Mouse (Mus musculus) neural tube, embryonic 12.5 days (tissue): ENCODE results near the gene Eif2b2. TPM values are rescaled to one million over a fixed set of nuclear protein-coding genes. Genes with fewer than 3 reads are reported as not detected.

Experiments used
- ATAC-seq: fragments of 200-750 bp; cut with Nextera tagmentation; 2 replicates; pipeline ENCODE4 v1.8.0; 2017; ENCODE audit warnings: low read depth, mild to moderate bottlenecking, moderate TSS enrichment, moderate library complexity; ENCODE audit not compliant: low FRiP score
- H3K27ac ChIP-seq: fragments of 300-500 bp; sonication (generic); 2 replicates; pipeline ENCODE4 v1.5.1; 2016
- H3K27me3 ChIP-seq: fragments of 300-500 bp; sonication (generic); replicated peaks from 2 replicates; pipeline ENCODE4 v1.6.1; 2016; ENCODE audit warnings: mild to moderate bottlenecking
- H3K36me3 ChIP-seq: fragments of 300-500 bp; sonication (generic); 2 replicates; pipeline ENCODE4 v1.6.1; 2016; ENCODE audit warnings: mild to moderate bottlenecking
- H3K4me1 ChIP-seq: fragments of 300-500 bp; sonication (generic); 2 replicates; pipeline ENCODE4 v1.6.1; 2016
- H3K4me2 ChIP-seq: fragments of 300-500 bp; sonication (generic); replicated peaks from 2 replicates; pipeline ENCODE4 v1.6.1; 2016; ENCODE audit warnings: mild to moderate bottlenecking
- H3K4me3 ChIP-seq: fragments of 300-500 bp; sonication (generic); 2 replicates; pipeline ENCODE4 v1.5.1; 2016
- H3K9ac ChIP-seq: fragments of 300-500 bp; sonication (generic); 2 replicates; pipeline ENCODE4 v1.6.1; 2016; ENCODE audit warnings: mild to moderate bottlenecking
- H3K9me3 ChIP-seq: fragments of 300-500 bp; sonication (generic); 2 replicates; pipeline ENCODE4 v1.6.1; 2016; ENCODE audit warnings: mild to moderate bottlenecking
- WGBS: fragments of 180-500 bp; shearing (Covaris S2); methylation state at CpG from one replicate; pipeline ENCODE4 v1.1.7; 2016; 5-methylcytosine and 5-hydroxymethylcytosine counted together
- polyA plus RNA-seq: library from polyadenylated mRNA; unstranded; fragments of >200 nt; fragmentation: Nextera tagmentation; extraction: Ambion mirVana; gene quantifications from 2 replicates; pipeline ENCODE4 v1.2.1, GENCODE M21; 2016

Eif2b2 gene
- polyA plus RNA-seq, 1 experiment from 2014 or later = 107 TPM

DNA sequence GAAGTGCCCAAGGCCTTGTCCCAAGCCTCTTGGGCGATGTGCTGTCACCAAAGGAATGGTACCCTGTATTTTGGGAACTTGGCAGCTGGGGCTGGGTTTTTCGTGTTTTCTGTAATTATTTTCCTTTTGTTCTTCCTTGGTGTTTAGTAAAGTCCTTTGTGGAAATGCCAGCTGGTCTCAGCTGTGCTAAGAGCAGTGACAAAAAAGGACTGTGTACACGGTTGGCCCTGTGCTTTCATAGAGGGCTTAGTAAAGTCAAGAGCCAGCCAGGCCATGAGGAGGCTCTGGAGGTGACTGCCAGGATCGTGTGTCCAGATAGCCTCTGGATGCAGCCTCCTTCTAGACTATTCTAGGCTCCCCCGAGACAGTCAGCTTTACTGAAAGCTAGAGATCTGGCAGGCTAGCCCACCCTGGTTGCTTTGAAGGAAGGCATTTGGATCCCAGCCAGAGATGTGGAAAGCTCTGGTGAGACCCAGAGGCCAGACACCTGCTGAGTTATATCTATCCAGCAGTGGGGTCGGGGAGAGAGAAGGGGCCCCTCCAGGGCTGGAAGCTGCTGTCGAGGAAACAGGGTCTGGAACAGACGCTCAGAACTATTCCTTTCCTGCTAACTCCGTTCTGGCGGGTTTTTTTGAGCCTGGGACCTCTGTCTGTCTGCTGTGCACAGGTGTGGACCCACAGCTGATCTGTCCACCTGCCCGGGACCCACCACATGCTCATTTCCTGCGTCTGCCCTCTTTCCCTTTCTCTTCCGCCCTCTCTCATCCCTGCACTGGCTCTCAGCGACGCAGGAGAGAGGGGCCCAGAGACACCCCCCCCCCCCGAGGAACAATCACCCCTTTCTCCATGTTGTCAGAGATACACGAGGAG is 37.6 kb upstream of the Eif2b2 start:
- WGBS = 20% methylated on average over 17 of the region's 17 CpGs
- peak; percentile 62 for ATAC-seq
- H3K4me3 ChIP-seq = no peak overlapping the region
- H3K4me1 ChIP-seq = peaks cover 30% of the 10 kb centered on the region
- no peaks in the 10 kb centered on the region for H3K9me3 ChIP-seq
- peaks cover 18% of the 10 kb centered on the region for H3K27me3 ChIP-seq
- peak overlapping the region; percentile 38 for H3K4me2 ChIP-seq
- no peak overlapping the region for H3K27ac ChIP-seq
- no peaks in the 10 kb centered on the region for H3K36me3 ChIP-seq
- 0 out of 2 replicates have a peak overlapping the region, but pooled peaks have one; percentile 29 for H3K9ac ChIP-seq

DNA sequence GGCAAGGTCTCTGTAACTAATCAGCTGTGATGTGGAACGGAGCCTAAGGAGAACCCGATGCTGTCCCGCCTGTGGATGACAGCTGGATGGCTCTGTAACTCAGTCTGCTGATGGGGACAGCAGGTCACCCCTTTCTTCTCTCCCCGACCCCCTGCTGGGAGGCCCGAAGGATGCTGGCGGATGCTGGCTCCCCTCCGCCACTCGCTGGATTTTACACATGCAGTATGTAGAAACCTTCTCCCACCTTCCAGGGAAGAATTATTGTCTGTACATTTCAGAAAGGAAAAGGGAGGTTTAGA is 37.0 kb upstream of the Eif2b2 start:
- 0 out of 2 replicates have a peak overlapping the region, but pooled peaks have one; percentile 29 for H3K9ac ChIP-seq
- peak overlapping the region; percentile 38 for H3K4me2 ChIP-seq
- peaks cover 24% of the 10 kb centered on the region for H3K4me1 ChIP-seq
- no peaks in the 10 kb centered on the region for H3K9me3 ChIP-seq
- H3K27ac ChIP-seq = no peak overlapping the region
- no peaks in the 10 kb centered on the region for H3K36me3 ChIP-seq
- peak; percentile 78 for ATAC-seq
- H3K4me3 ChIP-seq = no peak overlapping the region
- H3K27me3 ChIP-seq = peaks cover 14% of the 10 kb centered on the region
- WGBS = 1% methylated on average over 8 of the region's 8 CpGs

- peaks cover 20% of the 10 kb centered on the region for H3K4me1 ChIP-seq
- H3K36me3 ChIP-seq = no peaks in the 10 kb centered on the region
- WGBS = 68% methylated on average over 5 of the region's 5 CpGs
- H3K27me3 ChIP-seq = peaks cover 8% of the 10 kb centered on the region
- no peaks in the 10 kb centered on the region for H3K9me3 ChIP-seq
- H3K4me3 ChIP-seq = no peak overlapping the region
- peak overlapping the region; percentile 38; the same call in 1 of the 2 replicates for H3K4me2 ChIP-seq
- H3K27ac ChIP-seq = no peak overlapping the region
- no peak overlapping the region for H3K9ac ChIP-seq
- no peak for ATAC-seq
Observed at GRCm38 (mm10) chr12:85182898-85183297, 36.4 kb upstream of the Eif2b2 start.

GRCm38 (mm10) chr12:85184118-85184517 is 35.2 kb upstream of the Eif2b2 start:
- Histone ChIP-seq H3K4me1 (peaks cover 20% of the 10 kb centered on the region), H3K36me3 (no peaks in the 10 kb centered on the region), H3K27me3 (no peaks in the 10 kb centered on the region; the same call in none of the 2 replicates), H3K9ac (no peak overlapping the region), H3K4me2 (no peak overlapping the region), H3K4me3 (no peak overlapping the region), H3K27ac (no peak overlapping the region), H3K9me3 (no peaks in the 10 kb centered on the region)
- 77% methylated on average over 5 of the region's 5 CpGs for WGBS
- ATAC-seq = no peak

GRCm38 (mm10) chr12:85185810-85186209 is 33.5 kb upstream of the Eif2b2 start:
- 69% methylated on average over 8 of the region's 8 CpGs for WGBS
- H3K9me3 ChIP-seq = no peaks in the 10 kb centered on the region

GRCm38 (mm10) chr12:85186361-85186760 is 32.9 kb upstream of the Eif2b2 start:
- 78% methylated on average over 7 of the region's 7 CpGs for WGBS
- ATAC-seq = no peak

More at GRCm38 (mm10) chr12:85185810-85186209, 33.5 kb upstream of the Eif2b2 start:
- H3K9ac ChIP-seq = no peak overlapping the region
- no peak overlapping the region for H3K4me2 ChIP-seq
- H3K27ac ChIP-seq = no peak overlapping the region
- H3K27me3 ChIP-seq = no peaks in the 10 kb centered on the region; the same call in 1 of the 2 replicates
- peaks cover 20% of the 10 kb centered on the region for H3K4me1 ChIP-seq
- H3K36me3 ChIP-seq = no peaks in the 10 kb centered on the region
- no peak for ATAC-seq
- no peak overlapping the region for H3K4me3 ChIP-seq

DNA sequence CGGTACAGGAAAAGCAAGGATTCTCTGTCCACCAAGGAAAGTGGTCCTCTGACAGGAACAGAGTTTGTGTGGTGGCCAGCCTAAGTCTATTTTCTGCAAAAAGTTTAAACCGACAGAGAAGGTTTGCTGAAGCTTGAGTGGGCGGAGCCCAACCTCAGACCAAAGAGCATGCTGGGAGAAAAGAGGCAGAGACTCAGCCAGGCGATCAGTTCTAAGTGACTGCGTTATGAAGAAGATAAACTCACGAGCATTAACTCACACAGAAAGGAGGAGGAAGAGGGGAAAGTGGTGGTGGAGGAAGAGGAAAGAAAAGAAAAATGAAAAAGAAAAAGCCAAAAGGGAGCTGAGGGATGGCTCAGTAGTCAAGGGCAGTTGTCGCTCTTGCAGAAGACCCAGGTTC is 29.0 kb upstream of the Eif2b2 start:
- WGBS = 87% methylated on average over 7 of the region's 7 CpGs
- no peaks in the 10 kb centered on the region for H3K36me3 ChIP-seq
- no peak overlapping the region for H3K9ac ChIP-seq
- H3K27me3 ChIP-seq = no peaks in the 10 kb centered on the region
- H3K4me3 ChIP-seq = no peak overlapping the region
- no peak for ATAC-seq
- peaks cover 18% of the 10 kb centered on the region for H3K4me1 ChIP-seq
- H3K9me3 ChIP-seq = no peaks in the 10 kb centered on the region
- H3K4me2 ChIP-seq = no peak overlapping the region
- no peak overlapping the region for H3K27ac ChIP-seq

More at GRCm38 (mm10) chr12:85186361-85186760, 32.9 kb upstream of the Eif2b2 start:
- H3K36me3 ChIP-seq = no peaks in the 10 kb centered on the region
- no peak overlapping the region for H3K4me3 ChIP-seq
- H3K4me1 ChIP-seq = peaks cover 18% of the 10 kb centered on the region
- H3K27ac ChIP-seq = no peak overlapping the region
- no peaks in the 10 kb centered on the region for H3K9me3 ChIP-seq
- no peaks in the 10 kb centered on the region; the same call in 1 of the 2 replicates for H3K27me3 ChIP-seq
- H3K9ac ChIP-seq = no peak overlapping the region
- H3K4me2 ChIP-seq = no peak overlapping the region

DNA sequence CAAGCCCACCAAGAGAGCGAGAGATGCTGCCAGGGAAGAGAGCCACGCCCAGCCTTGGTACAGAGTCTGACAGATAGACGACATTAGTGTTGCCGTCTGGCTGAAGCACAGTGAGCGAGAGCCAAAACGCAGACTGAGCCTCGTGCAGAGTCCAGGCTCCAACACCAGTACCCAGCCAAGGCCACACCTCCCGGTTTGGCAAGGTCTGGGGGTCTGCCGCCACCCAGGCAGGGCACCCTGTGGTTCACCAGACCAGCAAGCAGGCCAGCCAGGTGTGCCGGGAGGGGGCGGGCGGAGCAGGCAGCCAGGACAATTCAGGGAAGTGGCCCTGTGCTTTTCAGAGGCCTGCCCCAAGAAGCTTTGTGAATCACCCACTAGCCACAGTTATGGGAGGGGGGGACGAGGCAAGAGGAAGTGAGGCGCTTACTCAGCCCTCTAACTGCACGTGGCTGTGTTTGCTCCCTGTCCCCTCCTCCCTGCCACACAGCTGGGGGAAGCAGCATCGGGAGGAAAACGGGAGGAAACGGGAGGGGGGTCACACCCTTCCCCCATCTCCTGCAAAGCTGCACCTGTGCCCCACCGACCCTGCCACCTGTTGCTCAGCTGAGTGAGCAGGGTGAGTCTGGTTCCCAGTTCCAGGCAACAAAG is 26.7 kb upstream of the Eif2b2 start:
- no peak for ATAC-seq
- WGBS = 33% methylated on average over 19 of the region's 19 CpGs
- H3K9me3 ChIP-seq = no peaks in the 10 kb centered on the region
- H3K27ac ChIP-seq = no peak overlapping the region
- no peak overlapping the region for H3K4me3 ChIP-seq
- no peak overlapping the region for H3K4me2 ChIP-seq
- no peaks in the 10 kb centered on the region for H3K36me3 ChIP-seq
- H3K9ac ChIP-seq = no peak overlapping the region
- H3K27me3 ChIP-seq = no peaks in the 10 kb centered on the region
- peaks cover 26% of the 10 kb centered on the region for H3K4me1 ChIP-seq

DNA sequence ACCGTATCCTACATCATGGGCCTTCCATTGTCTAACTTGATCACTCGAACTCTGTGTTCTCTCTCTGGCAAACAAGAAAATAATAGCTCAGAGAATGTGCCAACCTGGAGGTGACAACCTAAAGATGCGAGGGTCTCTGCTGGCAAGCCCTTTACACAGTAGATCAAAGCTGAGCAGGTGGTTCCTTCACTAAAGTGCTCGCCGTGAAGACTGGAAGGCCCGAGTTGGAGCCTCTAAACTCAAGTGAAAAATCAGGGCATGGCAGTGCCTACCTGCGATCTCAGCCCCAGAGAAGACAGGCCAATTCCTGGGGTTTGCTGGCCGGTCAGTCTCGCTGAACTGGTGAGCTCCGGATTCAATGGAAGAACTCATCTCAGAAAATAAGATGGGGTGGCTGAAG is 26.1 kb upstream of the Eif2b2 start:
- Histone ChIP-seq H3K4me3 (no peak overlapping the region), H3K9ac (no peak overlapping the region), H3K36me3 (no peaks in the 10 kb centered on the region), H3K9me3 (no peaks in the 10 kb centered on the region), H3K27ac (no peak overlapping the region), H3K27me3 (no peaks in the 10 kb centered on the region), H3K4me2 (no peak overlapping the region), H3K4me1 (peaks cover 30% of the 10 kb centered on the region)
- no peak for ATAC-seq
- 81% methylated on average over 10 of the region's 10 CpGs for WGBS

DNA sequence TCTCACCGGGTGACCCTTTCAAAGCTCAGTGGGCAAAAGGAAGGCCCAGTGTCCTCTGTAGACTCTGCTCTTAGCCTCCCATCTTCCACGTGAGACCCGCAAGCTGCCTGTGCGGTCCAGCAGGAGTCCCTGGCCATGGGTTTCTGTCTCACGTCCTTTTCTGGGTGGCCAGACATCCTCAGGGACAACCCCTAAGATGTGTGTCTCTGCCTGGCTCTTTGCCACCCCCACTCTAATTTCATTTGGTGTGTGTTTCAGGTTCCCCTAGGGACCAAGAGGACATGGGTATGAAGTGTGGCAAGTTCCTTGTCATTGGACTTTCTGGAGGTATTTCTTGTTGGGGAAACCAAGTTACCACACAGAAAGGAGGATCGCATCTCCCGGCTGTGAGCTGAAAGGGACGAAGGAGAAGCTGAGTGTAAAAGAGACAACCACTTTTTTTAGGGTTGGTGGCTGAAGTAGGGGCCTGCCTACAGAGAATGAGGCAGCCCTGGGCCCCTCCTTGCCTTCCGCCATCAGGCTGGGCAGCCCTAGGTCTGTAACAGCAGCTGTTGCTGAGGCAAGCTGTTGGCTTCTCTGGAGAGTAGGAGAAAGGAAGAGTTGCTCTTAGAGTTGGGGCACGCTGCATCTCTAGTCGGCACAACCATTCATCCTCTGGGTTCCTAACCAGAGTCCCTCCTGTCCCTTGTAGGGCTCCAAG is 25.2 kb upstream of the Eif2b2 start:
- Histone ChIP-seq H3K4me2 (no peak overlapping the region), H3K27me3 (no peaks in the 10 kb centered on the region), H3K36me3 (no peaks in the 10 kb centered on the region), H3K9ac (no peak overlapping the region), H3K4me3 (no peak overlapping the region), H3K4me1 (peaks cover 30% of the 10 kb centered on the region), H3K27ac (no peak overlapping the region), H3K9me3 (no peaks in the 10 kb centered on the region)
- WGBS = 89% methylated on average over 11 of the region's 11 CpGs
- no peak for ATAC-seq

GRCm38 (mm10) chr12:85194623-85195018 is 24.7 kb upstream of the Eif2b2 start:
- no peak overlapping the region for H3K27ac ChIP-seq
- no peak overlapping the region for H3K4me2 ChIP-seq
- H3K36me3 ChIP-seq = no peaks in the 10 kb centered on the region
- no peak overlapping the region for H3K9ac ChIP-seq
- H3K9me3 ChIP-seq = no peaks in the 10 kb centered on the region
- no peak overlapping the region for H3K4me3 ChIP-seq
- no peaks in the 10 kb centered on the region for H3K27me3 ChIP-seq
- no peak for ATAC-seq
- 58% methylated on average over 4 of the region's 4 CpGs for WGBS
- peaks cover 30% of the 10 kb centered on the region for H3K4me1 ChIP-seq

GRCm38 (mm10) chr12:85195086-85195485 is 24.2 kb upstream of the Eif2b2 start:
- Histone ChIP-seq H3K27ac (no peak overlapping the region), H3K4me1 (peaks cover 30% of the 10 kb centered on the region), H3K27me3 (no peaks in the 10 kb centered on the region), H3K9me3 (no peaks in the 10 kb centered on the region), H3K4me2 (no peak overlapping the region), H3K4me3 (no peak overlapping the region), H3K9ac (no peak overlapping the region), H3K36me3 (no peaks in the 10 kb centered on the region)
- ATAC-seq = no peak
- 85% methylated on average over 5 of the region's 5 CpGs for WGBS
